Mouse (Mus musculus): ENCODE measurements around the gene D1Ertd622e.
A peak's percentile ranks its signal among the peaks of the same experiment; 100 is the strongest.

Gene D1Ertd622e

GRCm38 (mm10) chr1:97661406-97662241 lies at the start of gene D1Ertd622e:
D1Ertd622e (minus strand) TSS chr1:97662074.
- peak; percentile 79 for DNase-seq (ENCODE audit: low read depth, low spot score)

- DNase-seq (ENCODE audit: low read depth, low spot score), result no peak
These were observed 48.6 kb upstream of the D1Ertd622e start for GRCm38 (mm10) chr1:97710520-97710919.

GRCm38 (mm10) chr1:97705389-97705788 lies 43.5 kb upstream of the D1Ertd622e start:
- no peak for DNase-seq (ENCODE audit: low read depth, low spot score)

GRCm38 (mm10) chr1:97704646-97705045 lies 42.8 kb upstream of the D1Ertd622e start:
- no peak for DNase-seq (ENCODE audit: low read depth, low spot score)

- no peak for DNase-seq (ENCODE audit: low read depth, low spot score)
These were observed 37.2 kb upstream of the D1Ertd622e start for GRCm38 (mm10) chr1:97698956-97699570.

GRCm38 (mm10) chr1:97697273-97697672 lies 35.4 kb upstream of the D1Ertd622e start:
- DNase-seq (ENCODE audit: low read depth, low spot score), result no peak

GRCm38 (mm10) chr1:97693825-97694224 lies 32.0 kb upstream of the D1Ertd622e start:
- no peak for DNase-seq (ENCODE audit: low read depth, low spot score)

- peak; percentile 65 for DNase-seq (ENCODE audit: low read depth, low spot score)
These were observed 26.9 kb upstream of the D1Ertd622e start for GRCm38 (mm10) chr1:97688756-97689155.

GRCm38 (mm10) chr1:97676526-97677177 lies 14.8 kb upstream of the D1Ertd622e start:
- no peak for DNase-seq (ENCODE audit: low read depth, low spot score)

- no peak for DNase-seq (ENCODE audit: low read depth, low spot score)
These were observed 14.2 kb upstream of the D1Ertd622e start for GRCm38 (mm10) chr1:97676115-97676514.

GRCm38 (mm10) chr1:97672849-97673248 lies 11.0 kb upstream of the D1Ertd622e start:
- DNase-seq (ENCODE audit: low read depth, low spot score), result no peak

- DNase-seq (ENCODE audit: low read depth, low spot score), result no peak
These were observed 5.4 kb upstream of the D1Ertd622e start for GRCm38 (mm10) chr1:97667288-97667687.

GRCm38 (mm10) chr1:97662324-97662723 lies 450 bp upstream of the D1Ertd622e start:
- no peak for DNase-seq (ENCODE audit: low read depth, low spot score)

GRCm38 (mm10) chr1:97660687-97661405 lies 1.0 kb downstream of the D1Ertd622e start:
- DNase-seq (ENCODE audit: low read depth, low spot score), result peak; percentile 83

- DNase-seq (ENCODE audit: low read depth, low spot score), result peak; percentile 85
These were observed 2.5 kb downstream of the D1Ertd622e start for GRCm38 (mm10) chr1:97659405-97659804.

GRCm38 (mm10) chr1:97657786-97658185 lies 4.1 kb downstream of the D1Ertd622e start:
- no peak for DNase-seq (ENCODE audit: low read depth, low spot score)

GRCm38 (mm10) chr1:97657201-97657600 lies 4.7 kb downstream of the D1Ertd622e start:
- DNase-seq (ENCODE audit: low read depth, low spot score), result no peak

GRCm38 (mm10) chr1:97654397-97654975 lies 7.4 kb downstream of the D1Ertd622e start:
- DNase-seq (ENCODE audit: low read depth, low spot score), result no peak

GRCm38 (mm10) chr1:97650553-97651123 lies 11.2 kb downstream of the D1Ertd622e start:
- DNase-seq (ENCODE audit: low read depth, low spot score), result no peak

GRCm38 (mm10) chr1:97650072-97650471 lies 11.8 kb downstream of the D1Ertd622e start:
- DNase-seq (ENCODE audit: low read depth, low spot score), result no peak

GRCm38 (mm10) chr1:97647037-97647436 lies 14.8 kb downstream of the D1Ertd622e start:
- peak; percentile 36 for DNase-seq (ENCODE audit: low read depth, low spot score)

All from A20 (cell line).